In genomic region chr11:113731945-113732612, GRCm38 (mm10) we compare ENCODE assay signal across 19 mouse cellular contexts. TPM values are rescaled to one million over a fixed set of nuclear protein-coding genes. Genes with fewer than 3 reads are reported as not detected.
DNase-seq lines count a peak whose midpoint lies in the region; ATAC-seq and TF ChIP-seq lines count a peak whose summit lies in the region.
"Had no signal": no experiment of that assay in that cellular context is flagged by ENCODE, and none has a peak within 500 bp of the region (broad histone marks: within the 10 kb centered on the region; RNA-seq: fewer than 3 reads in every experiment).

No protein-coding gene starts in this region.

- no peak overlapping the region for H3K9ac ChIP-seq in heart, postnatal 0 days (replicated peaks; ENCODE audit: low read depth, low read length)
- no peak overlapping the region for H3K9ac ChIP-seq in ES-Bruce4 (ENCODE audit: low read depth, poor library complexity, severe bottlenecking)
- H3K9ac ChIP-seq: embryonic facial prominence, embryonic 12.5 days; limb, embryonic 15.5 days had no signal

- H3K4me3 ChIP-seq in heart, postnatal 0 days (ENCODE audit: low read depth, low read length) = no peak overlapping the region
- H3K4me3 ChIP-seq in left cerebral cortex, adult 2 months = no peak overlapping the region
- H3K4me3 ChIP-seq in ES-Bruce4 (ENCODE audit: low read depth, low read length) = no peak overlapping the region
- H3K4me3 ChIP-seq: embryonic facial prominence, embryonic 12.5 days; heart, embryonic 13.5 days; hindbrain, embryonic 10.5 days; limb, embryonic 15.5 days had no signal

- TF ChIP-seq CTCF in heart, postnatal 0 days (IDR thresholded peaks at IDR 0.05; ENCODE audit: low read depth) = peak; percentile 2; the same call in 1 of the 2 replicates
- TF ChIP-seq CTCF in left cerebral cortex, adult 2 months (IDR thresholded peaks at IDR 0.05) = peak; percentile 10
- TF ChIP-seq CTCF in ES-Bruce4 (IDR thresholded peaks at IDR 0.05; ENCODE audit: low read depth, low read length) = peak; percentile 14

- TF ChIP-seq POLR2A in ES-Bruce4 (IDR thresholded peaks at IDR 0.05; ENCODE audit: insufficient read depth, low read length) = no peak

- peaks cover 24% of the 10 kb centered on the region for H3K36me3 ChIP-seq in heart, postnatal 0 days (replicated peaks; ENCODE audit: control insufficient read depth, insufficient read depth, low read length)
- peaks cover 24% of the 10 kb centered on the region for H3K36me3 ChIP-seq in ES-Bruce4 (ENCODE audit: control insufficient read depth, insufficient read depth, low read length, poor library complexity, severe bottlenecking)

- intact Hi-C loops in heart, postnatal 14 days (cut with DNase I) = no loop called here
- intact Hi-C loops in left cerebral cortex, adult 2 months (cut with DNase I) = no loop called here

- H3K27ac ChIP-seq in heart, postnatal 0 days (ENCODE audit: low read depth) = no peak overlapping the region
- H3K27ac ChIP-seq in left cerebral cortex, adult 2 months = no peak overlapping the region
- H3K27ac ChIP-seq in ES-Bruce4 (ENCODE audit: insufficient read depth, low read length) = no peak overlapping the region
- H3K27ac ChIP-seq: embryonic facial prominence, embryonic 12.5 days; heart, embryonic 13.5 days; limb, embryonic 15.5 days had no signal

- TF ChIP-seq EP300 in heart, postnatal 0 days (IDR thresholded peaks at IDR 0.05; ENCODE audit: low read depth) = no peak
- no peak for TF ChIP-seq EP300 in ES-Bruce4 (IDR thresholded peaks at IDR 0.05; ENCODE audit: insufficient read depth, low read depth, low read length)

- no peaks in the 10 kb centered on the region for H3K27me3 ChIP-seq in heart, postnatal 0 days (ENCODE audit: control insufficient read depth, insufficient read depth, low read length)
- H3K27me3 ChIP-seq in ES-Bruce4 (ENCODE audit: control insufficient read depth, insufficient read depth, low read length, poor library complexity, severe bottlenecking) = no peaks in the 10 kb centered on the region
- H3K27me3 ChIP-seq: embryonic facial prominence, embryonic 12.5 days; heart, embryonic 13.5 days; limb, embryonic 15.5 days had no signal

- DNase-seq in heart, postnatal 0 days (ENCODE audit: low spot score) = no peak
- no peak for DNase-seq in heart, postnatal 14 days
- DNase-seq in left cerebral cortex, adult 2 months (ENCODE audit: extremely low spot score in 1 of 2, low spot score in 2 of 2) = no peak
- no peak for DNase-seq in left cerebral cortex, adult 18-20 months (ENCODE audit: low spot score in 2 of 2)
- DNase-seq in 3134 (ENCODE audit: extremely low read depth, insufficient read length, low spot score) = peak; percentile 47
- no peak for DNase-seq in frontal cortex, postnatal 14 days (ENCODE audit: low spot score in 2 of 2)
- DNase-seq in right cerebral cortex, postnatal 10 days (ENCODE audit: low spot score in 2 of 2) = no peak
- DNase-seq: cerebellum, adult 11 months; cerebellum, postnatal 25 days; gastrocnemius, postnatal 36 days; midbrain, embryonic 14.5 days had no signal

- ATAC-seq in heart, postnatal 0 days (ENCODE audit: insufficient read depth, low read depth) = no peak
- ATAC-seq: activated CD4-positive, CD25-positive, alpha-beta regulatory T cell, adult 4 months; CD4-positive, CD25-positive, alpha-beta regulatory T cell, adult 4 months; intestine, embryonic 16.5 days had no signal

- H3K4me1 ChIP-seq in heart, postnatal 0 days (ENCODE audit: control insufficient read depth, insufficient read depth) = peaks cover 19% of the 10 kb centered on the region
- H3K4me1 ChIP-seq in ES-Bruce4 (ENCODE audit: control insufficient read depth, insufficient read depth, low read length) = peaks cover 4% of the 10 kb centered on the region

- H3K9me3 ChIP-seq in heart, postnatal 0 days (replicated peaks; ENCODE audit: control insufficient read depth, low read length) = no peaks in the 10 kb centered on the region
- no peaks in the 10 kb centered on the region for H3K9me3 ChIP-seq in ES-Bruce4 (replicated peaks; ENCODE audit: control insufficient read depth, insufficient read depth, low read length, poor library complexity, severe bottlenecking)
- H3K9me3 ChIP-seq: embryonic facial prominence, embryonic 12.5 days; heart, embryonic 13.5 days; hindbrain, embryonic 10.5 days; limb, embryonic 15.5 days had no signal

- H3K4me2 ChIP-seq in heart, postnatal 0 days (ENCODE audit: low read depth, low read length) = no peak overlapping the region
- H3K4me2 ChIP-seq: embryonic facial prominence, embryonic 12.5 days; heart, embryonic 13.5 days; limb, embryonic 15.5 days had no signal

- 89% methylated on average over 10 of the region's 10 CpGs for WGBS in heart, postnatal 0 days

RNA-seq across cellular contexts. Expression of gene Cdc42ep4, which starts 19.6 kb away (rescaled TPM):
- 33.5 and 39.8 TPM in 2 replicates for total RNA-seq in heart, postnatal 0 days (2014; rRNA removed; ENCODE audit: low replicate concordance)
- 11.8 and 12.0 TPM in 2 replicates for polyA plus RNA-seq in heart, postnatal 0 days (2015; fragmentation: Nextera tagmentation; extraction: Ambion mirVana)
- 10 to 100 TPM; 30.9 to 33.4 TPM for total RNA-seq in heart, postnatal 14 days (2021)
- total RNA-seq in left cerebral cortex, adult 2 months (2021) = 10 to 100 TPM; 25.6 to 28.8 TPM
- 10 to 100 TPM; 26.6 to 28.8 TPM for total RNA-seq in left cerebral cortex, adult 18-20 months (2021)
- polyA plus RNA-seq in ES-Bruce4 (2011; ENCODE audit: insufficient read depth, insufficient read length, low read depth, missing spikeins) = 29.4 and 32.4 TPM in 2 replicates

RNA-seq across cellular contexts. Expression of gene Cpsf4l, which starts 22.3 kb away (rescaled TPM):
- 1.3 TPM in 1 of 2 replicates, not detected in the other for total RNA-seq in heart, postnatal 0 days (2014; rRNA removed; ENCODE audit: low replicate concordance)
- polyA plus RNA-seq in heart, postnatal 0 days (2015; fragmentation: Nextera tagmentation; extraction: Ambion mirVana) = 0.10 TPM in 1 of 2 replicates, not detected in the other
- total RNA-seq in heart, postnatal 14 days (2021) = under 1 TPM in 1 of 2 experiments, not detected in 1; 0.20 TPM
- not detected for total RNA-seq in left cerebral cortex, adult 2 months (2021)
- total RNA-seq in left cerebral cortex, adult 18-20 months (2021) = under 1 TPM in 1 of 2 experiments, not detected in 1; 0.35 TPM
- polyA plus RNA-seq in ES-Bruce4 (2011; ENCODE audit: insufficient read depth, insufficient read length, low read depth, missing spikeins) = 18.0 and 18.1 TPM in 2 replicates
- total RNA-seq: gastrocnemius, postnatal 36 days had no signal

RNA-seq across cellular contexts. Expression of gene D11Wsu47e, which starts 47.9 kb away (rescaled TPM):
- 17.4 and 18.1 TPM in 2 replicates for total RNA-seq in heart, postnatal 0 days (2014; rRNA removed; ENCODE audit: low replicate concordance)
- polyA plus RNA-seq in heart, postnatal 0 days (2015; fragmentation: Nextera tagmentation; extraction: Ambion mirVana) = 8.9 and 10.4 TPM in 2 replicates
- 1 to 10 TPM; 6.5 to 7.1 TPM for total RNA-seq in heart, postnatal 14 days (2021)
- 10 to 100 TPM; 13.2 to 14.5 TPM for total RNA-seq in left cerebral cortex, adult 2 months (2021)
- 10 to 100 TPM; 12.1 to 12.8 TPM for total RNA-seq in left cerebral cortex, adult 18-20 months (2021)
- 24.3 and 29.0 TPM in 2 replicates for polyA plus RNA-seq in ES-Bruce4 (2011; ENCODE audit: insufficient read depth, insufficient read length, low read depth, missing spikeins)

RNA-seq across cellular contexts. Expression of gene Fam104a, which starts 48.1 kb away (rescaled TPM):
- total RNA-seq in heart, postnatal 0 days (2014; rRNA removed; ENCODE audit: low replicate concordance) = 23.3 and 25.2 TPM in 2 replicates
- 32.7 and 33.6 TPM in 2 replicates for polyA plus RNA-seq in heart, postnatal 0 days (2015; fragmentation: Nextera tagmentation; extraction: Ambion mirVana)
- total RNA-seq in heart, postnatal 14 days (2021) = 10 to 100 TPM; 15.3 to 16.0 TPM
- 10 to 100 TPM; 31.2 to 31.4 TPM for total RNA-seq in left cerebral cortex, adult 2 months (2021)
- total RNA-seq in left cerebral cortex, adult 18-20 months (2021) = 10 to 100 TPM; 31.8 to 33.9 TPM
- 22.8 and 23.4 TPM in 2 replicates for polyA plus RNA-seq in ES-Bruce4 (2011; ENCODE audit: insufficient read depth, insufficient read length, low read depth, missing spikeins)
